Mouse (Mus musculus): ENCODE data around the gene Cyb5d1.

Cyb5d1 gene

DNA sequence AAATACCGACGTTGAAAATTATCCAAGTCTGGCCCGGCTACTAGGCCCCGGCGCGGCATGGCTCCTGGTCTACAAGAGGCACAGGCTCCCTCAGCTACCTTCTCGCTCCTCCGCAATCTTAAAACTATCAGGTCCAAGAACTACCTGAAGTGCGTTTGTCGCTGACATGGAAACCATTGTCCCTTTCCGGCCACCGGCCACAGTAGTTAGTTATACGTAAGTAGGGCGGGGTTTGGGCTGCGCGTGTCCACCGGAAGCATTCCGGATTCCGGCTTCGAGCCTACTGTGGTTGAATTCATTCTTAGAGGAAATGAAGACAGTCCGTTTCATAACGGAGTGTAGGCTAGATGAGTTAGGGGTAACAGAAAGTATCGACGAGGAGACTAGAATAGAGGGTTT lies at the start of gene Cyb5d1, which contains the start of gene Naa38:
TSS of gene Cyb5d1 (minus strand) at position 397 of the 399 bp plus-strand sequence.
TSS of gene Naa38 (plus strand) at position 253 of the 399 bp plus-strand sequence.
- DNase-seq = peak; percentile 97

DNA sequence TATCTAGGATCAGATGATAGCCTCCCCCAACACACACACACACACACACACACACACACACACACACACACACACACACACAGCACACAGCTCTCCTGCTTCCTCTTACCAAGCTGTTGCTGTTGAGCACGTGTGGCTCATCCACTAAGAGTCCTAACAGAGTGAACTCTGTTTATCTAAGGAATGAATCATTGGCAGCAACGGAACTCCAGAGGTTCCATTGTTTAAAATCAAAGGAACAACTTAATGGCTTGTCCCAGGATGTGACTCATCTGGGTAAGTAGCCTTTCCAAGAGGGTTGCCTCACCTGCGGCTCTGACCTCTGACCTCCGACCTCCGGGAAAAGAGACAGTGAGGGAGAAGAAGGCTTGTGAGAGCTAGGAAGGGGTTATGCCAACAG lies 47.9 kb upstream of the Cyb5d1 start:
- DNase-seq = peak; percentile 30

DNA sequence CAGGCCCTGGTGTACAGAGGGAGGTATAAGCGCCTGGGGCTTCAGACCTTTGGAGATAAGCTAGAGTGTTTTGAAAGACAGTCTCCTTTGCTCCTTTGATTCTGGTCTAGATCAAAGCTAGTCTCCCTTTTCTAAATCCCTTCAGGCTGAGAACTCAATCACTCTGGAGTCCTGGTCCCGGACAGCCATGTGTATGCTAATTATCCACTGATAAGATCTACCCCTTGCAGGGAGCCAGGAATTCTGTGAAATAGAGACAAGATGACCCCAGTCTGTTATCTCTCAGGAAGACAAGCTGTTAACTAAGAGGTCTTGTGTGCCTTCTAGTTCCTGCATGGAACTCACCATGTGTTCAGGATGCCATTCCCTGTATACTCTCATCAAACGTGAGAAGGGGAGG lies 41.9 kb upstream of the Cyb5d1 start:
- DNase-seq = no peak

DNA sequence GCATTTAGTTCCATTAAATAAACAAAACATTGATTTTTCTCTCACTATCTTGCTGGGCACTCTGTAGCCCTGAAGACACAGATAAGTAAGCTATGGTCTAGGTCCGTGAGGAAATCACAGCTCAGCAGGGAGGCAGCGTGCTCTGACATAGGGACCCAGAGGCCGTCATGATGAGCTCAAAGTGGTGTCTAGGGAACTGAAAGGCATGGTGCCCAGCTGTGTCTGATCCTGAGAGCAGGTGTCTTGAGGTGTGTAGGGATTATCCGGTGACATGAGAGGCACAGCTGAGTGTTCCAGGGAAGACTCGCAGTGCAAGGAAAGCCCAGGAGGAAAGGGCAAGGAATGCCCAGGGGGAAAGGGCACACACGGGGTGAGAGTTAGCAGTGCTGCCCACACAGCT lies 37.8 kb upstream of the Cyb5d1 start:
- no peak for DNase-seq

DNA sequence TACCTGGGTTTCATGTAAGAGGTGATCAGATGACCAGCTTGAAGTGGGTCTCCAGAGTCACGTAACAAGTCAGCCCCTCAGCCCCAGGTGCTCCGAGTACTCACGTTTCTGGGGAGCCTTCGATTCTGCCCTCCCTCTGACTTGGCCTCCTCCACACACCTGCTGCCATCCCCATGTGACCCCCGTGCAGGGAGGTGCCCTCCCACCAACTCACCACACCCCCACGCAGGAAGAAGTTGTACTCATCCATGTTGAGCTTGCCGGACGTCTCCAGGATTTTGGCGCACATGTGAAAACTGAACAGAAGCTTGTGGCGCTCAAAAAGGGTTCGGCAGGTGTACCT lies 37.2 kb upstream of the Cyb5d1 start:
- DNase-seq = no peak

DNA sequence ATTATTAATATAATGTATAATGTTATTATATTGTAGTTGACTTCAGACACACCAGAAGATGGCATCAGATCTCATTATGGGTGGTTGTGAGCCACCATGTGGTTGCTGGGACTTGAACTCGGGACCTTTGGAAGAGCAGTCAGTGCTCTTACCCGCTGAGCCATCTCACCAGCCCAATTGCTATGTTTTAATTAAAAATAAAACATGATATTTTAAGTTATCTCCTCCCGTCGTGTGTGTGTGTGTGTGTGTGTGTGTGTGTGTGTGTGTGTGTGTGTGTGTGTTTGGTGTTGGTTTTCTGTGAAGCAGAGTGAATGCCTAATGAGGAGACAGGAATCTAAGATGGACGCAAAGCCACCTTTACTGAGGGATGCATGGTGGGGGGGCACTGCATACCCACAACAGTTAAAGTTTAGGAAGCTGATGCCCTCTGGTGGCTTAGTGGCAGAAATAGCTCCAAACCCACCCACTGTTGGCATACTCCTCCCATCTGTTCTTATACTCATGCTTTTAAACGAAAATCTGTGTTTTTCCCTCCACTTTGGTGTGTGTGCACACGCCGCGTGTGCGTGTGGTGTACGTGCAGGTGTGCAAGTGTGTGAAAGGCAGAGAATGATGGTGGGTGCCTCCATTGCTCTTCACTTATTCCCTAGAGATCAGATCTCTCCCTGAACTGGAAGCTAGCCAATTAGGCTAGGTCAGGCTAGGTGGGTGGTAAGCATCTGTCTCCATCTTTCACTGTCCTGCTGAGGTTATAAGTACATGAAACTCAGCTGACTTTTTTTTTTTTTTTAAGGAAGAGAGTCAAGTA lies 36.6 kb upstream of the Cyb5d1 start:
- peak; percentile 91 for DNase-seq

DNA sequence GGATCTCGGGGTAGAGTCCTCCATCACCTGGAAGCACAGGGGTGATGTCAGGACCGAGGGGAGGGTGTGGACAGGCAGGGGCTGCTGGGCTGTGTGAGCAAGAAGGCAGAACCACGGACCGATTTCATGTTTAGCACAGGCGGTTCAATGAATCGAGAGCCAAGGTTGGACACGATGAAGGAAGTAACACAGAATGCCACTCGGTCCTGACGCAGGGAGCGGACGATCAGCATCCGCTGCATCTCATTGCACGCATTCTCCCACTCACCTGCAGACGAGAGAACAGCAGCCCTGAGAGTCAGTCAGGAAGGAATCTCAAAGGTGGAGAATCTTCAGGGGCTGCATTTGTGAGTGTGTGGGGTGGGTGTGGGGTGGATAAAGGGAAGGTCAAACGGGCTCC lies 35.2 kb upstream of the Cyb5d1 start:
- no peak for DNase-seq

DNA sequence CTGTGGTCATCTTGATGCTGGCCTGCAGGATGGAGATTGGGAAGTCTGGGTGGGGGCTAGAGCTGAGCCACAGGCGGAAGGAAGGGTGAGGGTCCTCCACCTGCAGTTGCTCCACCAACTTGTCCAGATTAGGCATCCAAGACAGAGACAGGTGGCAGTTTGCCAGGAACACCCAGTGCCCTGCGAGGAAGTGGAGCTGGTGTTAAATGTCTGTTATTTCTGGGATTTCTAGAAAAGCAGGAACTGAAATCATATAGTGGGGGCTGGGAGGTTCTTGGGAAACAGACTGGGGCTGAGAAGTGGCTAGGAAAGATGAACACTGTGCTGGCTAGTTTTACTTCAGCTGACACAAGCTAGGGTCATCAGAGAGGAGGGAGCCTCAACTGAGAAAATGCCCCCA lies 33.9 kb upstream of the Cyb5d1 start:
- peak; percentile 24 for DNase-seq

DNA sequence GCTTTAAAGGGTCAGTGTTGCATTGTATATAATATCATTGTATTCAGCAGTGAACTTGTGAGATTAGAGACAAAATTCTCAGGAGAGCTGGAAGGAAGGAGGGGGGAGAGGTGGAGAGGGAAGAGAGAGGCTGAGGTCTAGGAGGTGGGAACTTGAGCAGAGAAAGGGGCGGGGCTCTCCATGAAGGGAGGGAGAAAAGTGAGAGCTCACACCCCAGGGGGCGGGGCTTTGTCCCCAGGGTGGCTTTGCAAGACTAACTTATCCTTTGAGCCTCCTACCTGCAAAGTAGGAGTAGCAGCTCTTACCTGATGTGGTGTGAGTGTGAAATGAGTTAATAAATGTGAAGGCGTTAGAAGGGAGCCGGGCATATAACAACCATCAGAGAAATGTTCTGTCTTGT lies 33.3 kb upstream of the Cyb5d1 start:
- peak; percentile 86 for DNase-seq

DNA sequence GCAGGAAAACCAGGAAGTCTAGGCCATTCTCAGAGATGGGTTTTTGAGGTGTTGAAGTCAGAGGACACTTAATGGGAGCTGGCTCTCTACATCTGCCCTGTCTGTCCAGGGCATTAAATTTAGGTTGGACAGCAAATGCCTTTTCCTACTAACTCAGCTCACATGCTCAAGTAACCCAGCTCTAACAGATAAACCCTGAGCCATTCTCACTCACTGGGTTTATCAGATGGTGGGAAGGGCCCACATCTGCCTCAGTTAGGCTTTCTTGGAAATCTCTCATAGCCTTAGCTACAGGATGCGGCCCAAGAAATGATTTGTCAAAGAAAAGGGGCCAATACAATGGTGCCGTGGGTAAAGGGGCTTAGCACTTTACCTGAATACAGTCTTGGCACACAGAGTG lies 30.8 kb upstream of the Cyb5d1 start:
- no peak for DNase-seq

DNA sequence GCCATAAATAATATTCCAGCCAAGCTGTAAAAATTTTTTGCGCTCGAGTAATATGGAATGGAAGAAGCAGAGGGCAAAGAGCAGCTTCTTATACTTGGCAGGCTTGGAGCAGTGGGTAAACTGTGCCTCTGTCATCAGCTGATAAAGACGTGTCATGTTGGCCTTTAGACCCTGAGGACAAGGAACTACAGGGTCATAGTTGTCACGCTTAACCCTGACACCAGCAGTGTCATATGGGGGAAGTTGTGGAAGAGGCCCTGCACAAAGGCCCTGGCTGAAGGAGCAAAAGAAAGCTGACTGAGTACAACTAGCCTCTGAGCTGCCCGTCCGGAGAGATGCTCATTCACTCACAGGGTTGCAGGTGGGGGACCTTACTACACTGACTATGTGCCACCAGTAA lies 28.5 kb upstream of the Cyb5d1 start:
- no peak for DNase-seq

DNA sequence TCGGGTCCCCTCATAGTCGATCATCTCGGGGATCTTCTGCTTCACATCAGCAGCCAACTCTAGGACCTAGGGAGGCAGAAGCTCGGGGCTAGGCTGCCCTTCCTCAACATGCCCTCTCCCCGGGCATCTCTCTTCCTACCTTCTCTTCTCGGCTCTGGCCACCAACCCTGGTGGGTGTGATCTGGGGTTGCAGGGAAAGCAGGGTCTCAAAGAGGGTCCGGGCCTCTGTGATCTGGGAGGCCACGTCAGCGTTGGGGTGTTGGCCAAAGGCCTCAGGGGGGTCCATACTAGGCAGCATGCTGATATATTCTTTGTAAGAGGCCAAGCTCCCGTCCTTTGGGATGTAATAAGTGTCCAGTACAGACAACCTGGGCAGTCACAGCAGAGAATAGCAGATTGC lies 27.4 kb upstream of the Cyb5d1 start:
- DNase-seq = no peak

DNA sequence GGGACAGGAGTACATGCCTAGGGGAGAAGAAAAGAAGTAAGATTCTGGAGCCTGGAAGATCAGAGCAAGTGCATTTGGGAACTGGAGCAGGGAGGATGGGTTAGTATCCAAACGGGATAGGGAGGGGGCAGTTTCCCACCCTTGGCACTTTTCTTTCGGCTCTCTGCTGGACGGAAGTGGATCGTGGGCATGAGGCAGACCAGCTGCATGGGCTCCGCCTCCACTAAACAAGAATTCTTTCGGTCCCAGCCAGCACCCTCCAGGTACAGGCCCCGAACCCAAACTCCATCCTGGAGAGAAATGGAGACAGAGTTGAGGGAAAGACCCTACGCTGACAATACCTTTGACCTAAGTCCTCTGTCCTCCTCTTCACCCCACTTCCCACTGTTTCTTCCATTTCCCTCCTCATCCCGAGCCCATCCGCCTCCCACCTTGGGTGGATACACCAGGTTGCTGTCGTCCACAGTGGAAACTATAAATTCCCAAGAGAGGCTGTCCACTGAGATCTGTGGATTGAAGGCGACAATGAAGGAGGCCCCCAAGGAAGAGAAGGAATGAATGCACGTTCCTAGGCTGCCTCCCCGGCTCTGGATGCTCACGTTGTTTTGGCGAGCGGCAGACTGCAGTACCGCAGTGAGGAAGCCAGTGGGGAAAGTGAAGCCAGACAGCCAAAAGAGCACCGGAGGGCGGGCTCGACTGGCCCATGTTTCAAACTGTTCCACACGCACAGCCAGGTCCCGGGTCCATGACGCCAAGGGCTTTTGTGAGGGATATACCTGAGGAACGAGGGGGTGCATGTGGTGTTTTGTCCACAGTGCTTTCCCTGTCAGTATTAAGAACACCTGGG lies 25.9 kb upstream of the Cyb5d1 start:
- DNase-seq = no peak

DNA sequence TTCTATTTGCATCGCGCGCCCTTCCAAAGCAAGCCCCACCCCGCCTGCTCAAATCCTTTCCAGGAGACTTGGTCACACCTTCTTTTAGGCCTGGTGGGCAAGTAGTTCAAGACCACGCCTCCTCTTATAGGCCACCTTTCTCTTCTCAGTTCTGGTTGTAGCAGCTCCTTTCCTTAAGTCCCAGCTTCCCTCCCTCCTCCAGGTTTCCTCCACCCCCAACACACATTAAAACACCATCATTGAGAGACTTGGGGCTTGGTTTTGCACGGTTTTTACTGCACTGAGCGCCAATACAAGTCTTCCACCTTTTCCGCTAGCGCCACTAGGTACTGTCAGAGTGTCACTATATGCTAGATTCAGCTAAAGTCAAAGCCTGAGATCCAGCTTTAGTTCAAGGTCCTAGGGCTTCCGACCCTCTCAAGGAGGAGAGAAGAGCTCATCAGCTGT lies 25.1 kb upstream of the Cyb5d1 start:
- DNase-seq = no peak

DNA sequence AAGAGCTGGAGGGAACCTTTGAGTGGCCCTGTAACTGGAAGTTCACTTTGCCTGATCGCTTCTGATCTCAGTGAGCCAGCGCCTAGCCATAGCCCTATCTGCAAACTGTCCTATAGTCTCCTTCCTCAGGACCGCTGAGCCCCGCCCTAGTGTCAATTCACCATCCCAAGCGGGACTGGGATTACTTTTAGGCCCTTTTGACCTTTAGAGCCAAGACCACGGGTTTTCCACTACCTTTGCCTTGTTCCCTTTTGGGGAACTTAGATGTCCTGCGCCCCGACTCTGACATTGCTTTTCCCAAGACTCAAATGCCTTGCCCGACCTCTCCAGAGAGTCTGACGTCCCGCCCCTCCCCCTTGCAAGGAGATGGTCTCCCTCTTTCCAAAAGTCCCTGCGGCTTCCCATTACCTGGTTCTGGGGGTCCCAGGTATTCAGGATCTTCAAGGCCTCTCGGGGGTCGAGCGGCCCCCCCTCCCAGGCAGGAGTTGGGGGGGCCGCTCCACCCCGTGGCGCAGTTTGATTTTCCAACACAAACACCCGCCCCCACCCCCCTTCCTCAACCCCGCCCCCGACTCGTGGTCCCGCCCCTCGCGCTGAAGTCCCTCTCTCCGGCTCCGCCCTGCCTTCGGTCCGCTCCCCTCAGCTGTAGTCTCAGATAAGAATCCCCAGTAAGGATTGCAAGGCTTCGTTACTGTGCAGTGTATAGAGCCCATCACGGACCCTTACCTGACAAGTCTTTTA lies 24.6 kb upstream of the Cyb5d1 start:
- peak; percentile 68 for DNase-seq

DNA sequence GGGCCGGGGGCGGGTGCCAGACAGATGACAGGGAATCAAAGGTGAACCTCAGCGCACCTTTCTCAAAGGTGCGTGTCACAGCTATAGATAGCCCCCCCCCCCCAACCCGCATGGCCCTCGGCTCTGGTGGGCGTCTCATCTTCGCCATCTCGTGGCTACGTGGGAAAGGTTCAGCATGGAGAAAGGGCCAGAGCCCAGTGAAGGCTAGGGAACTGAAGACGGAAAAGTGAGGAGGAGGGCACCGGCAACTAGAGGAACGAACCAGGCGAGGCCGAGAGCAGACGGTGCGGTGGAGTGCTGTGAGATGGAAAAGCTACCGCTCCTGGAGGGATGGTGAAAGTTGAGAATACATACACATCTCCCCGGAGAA lies 24.0 kb upstream of the Cyb5d1 start:
- peak; percentile 52 for DNase-seq

DNA sequence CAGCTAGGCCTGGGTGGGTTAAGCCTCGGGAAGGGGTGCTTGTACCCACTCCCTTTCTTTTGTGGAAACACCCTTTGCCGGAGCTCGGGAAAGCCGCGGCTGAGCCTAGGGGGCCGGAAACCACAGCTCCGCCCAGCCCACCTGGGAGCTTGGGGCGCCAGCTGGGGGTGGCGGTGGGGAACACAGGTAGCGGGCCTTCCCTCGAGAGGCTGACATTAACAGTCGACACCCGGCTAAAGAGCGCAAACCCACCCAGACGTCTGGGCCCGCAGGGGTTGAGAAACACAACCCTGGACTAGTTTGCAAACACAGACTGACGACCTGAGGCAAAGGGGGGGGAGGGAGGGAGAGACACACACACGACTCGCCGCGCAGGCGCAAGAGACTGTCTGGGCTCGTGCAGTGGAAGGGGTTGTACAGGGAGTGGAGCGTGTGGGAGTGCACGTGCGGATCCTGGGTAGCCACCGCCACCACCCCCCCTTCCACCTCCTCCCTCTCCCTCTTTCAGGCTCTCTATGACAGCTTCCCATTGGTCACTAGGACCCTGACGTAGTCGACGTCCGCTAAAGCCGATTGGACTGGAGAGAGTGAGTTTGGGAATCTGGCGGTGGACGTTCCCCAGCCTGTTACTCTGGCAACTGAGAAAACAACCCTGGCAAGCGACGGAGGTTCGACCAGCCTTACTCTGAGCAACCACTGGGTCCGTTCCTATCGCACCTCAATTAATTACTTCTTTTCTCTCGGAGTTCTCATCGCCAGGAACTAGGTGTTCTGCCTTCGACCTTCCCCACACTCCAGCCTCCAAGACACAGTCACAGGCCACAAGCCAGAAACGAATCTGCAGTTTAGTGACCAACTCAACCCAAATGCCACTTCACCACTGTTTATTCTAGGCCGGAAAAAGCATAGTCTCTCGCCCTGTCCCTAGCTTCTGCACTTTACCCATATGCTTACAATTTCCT lies 23.3 kb upstream of the Cyb5d1 start:
- peak; percentile 97 for DNase-seq

DNA sequence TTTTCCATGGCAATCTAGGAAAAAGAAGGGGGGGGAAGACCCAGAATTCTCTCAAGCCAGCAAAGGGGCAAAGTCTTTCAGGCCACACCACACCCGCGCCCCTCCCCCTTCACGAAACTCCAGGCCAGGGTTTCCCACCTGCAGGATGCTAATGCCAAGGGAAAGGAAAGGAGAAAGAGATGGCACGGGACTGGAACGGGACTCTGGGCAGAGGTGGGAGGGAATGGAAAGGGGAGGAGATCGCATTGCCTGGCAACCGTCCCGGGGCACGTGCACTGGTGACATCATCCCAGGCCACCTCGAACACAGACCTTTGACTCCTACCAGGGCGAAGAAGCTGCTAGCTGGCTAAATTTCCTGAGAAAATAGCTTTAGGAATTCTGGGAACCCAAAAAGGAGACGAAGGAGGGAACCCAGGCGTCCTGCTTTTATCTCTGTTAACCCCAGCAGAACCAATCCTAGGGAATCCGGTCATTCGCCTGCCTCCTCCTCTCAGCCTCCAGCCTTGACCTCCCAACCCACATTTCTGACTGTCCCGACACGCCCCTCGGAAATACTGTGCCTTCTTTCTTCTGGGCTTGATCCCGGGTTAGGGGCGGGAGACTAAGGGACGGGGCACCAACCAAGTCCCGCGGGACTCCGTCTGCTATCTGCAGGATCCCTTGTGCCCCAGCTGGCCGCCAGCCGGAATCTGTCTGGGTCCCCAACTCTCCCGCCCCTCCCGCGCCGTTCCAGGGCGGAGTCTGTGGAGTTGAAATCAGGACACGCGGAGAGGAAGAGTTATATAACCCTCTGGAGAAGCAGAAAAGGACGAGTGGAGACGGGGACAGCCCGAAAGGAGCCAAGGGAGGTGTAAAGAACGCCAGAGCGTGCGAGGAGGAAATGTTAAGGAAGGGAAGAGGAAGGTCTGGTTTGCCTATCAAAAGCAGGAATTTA lies 22.3 kb upstream of the Cyb5d1 start:
- peak; percentile 99 for DNase-seq

DNA sequence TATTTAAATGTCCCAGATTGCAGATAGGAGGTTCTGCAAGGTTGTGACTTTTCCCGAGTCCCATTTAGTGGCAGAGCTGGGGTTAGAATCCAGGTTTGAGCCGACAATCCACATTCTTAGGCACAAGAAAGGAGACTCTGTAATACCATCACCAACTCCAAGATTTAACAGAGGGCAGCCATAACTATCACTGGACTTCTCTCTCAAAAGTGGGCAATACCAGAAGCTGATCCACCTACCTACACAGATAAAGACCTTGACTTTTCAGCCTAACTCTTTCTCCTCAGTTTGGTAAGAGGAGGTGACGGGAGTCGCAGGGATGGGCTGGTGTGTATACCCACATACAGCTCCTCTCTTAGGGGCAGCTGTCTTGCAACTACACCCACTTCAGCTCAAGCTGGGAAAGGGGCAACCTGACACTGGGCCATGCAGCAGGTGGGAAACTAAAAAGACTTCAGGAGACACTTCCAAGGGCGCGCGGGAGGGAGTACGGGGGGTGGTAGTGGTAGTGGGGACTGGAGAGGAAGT lies 21.6 kb upstream of the Cyb5d1 start:
- peak; percentile 26 for DNase-seq

DNA sequence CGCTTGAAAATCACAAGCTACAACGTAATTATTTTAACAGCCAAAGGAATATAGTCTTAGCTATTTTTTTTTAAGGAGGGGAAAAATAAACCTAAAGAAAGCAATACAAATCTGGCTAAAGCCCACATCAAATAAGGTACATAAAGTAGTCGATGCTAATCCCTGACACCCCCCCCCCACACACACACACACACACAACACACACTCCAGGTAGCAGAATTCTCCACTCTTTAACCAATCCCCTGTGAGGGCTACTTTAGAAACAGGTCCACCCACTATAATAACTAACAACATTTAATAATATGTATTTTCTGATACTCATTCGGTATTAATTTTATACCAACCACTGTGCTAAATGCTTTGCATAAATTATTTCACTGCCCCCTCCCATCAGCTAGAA lies 21.1 kb upstream of the Cyb5d1 start:
- DNase-seq = no peak

Data from kidney, adult 9 months (tissue).